Mouse (Mus musculus): ENCODE measurements around the gene Gramd1c.

- no peak for TF ChIP-seq CTCF (IDR thresholded peaks at IDR 0.05; ENCODE audit: low read depth, low read length)
- no peak for TF ChIP-seq POLR2A (IDR thresholded peaks at IDR 0.05; ENCODE audit: borderline replicate concordance, low read depth, low read length)
Observed at GRCm38 (mm10) chr16:44058745-44059144, 4.4 kb downstream of the Gramd1c start.
